Mouse (Mus musculus): ENCODE results near the gene Ttc25.
"Not testable (repeated sequence)": the region's sequence is repeated elsewhere in the genome, so short reads cannot be mapped to it uniquely, and the experiment has no call there.

Gene Ttc25

GRCm38 (mm10) chr11:100528375-100529165, 16.8 kb upstream of the Ttc25 start:
- no peak for DNase-seq (ENCODE audit: low spot score in 2 of 2)

DNA sequence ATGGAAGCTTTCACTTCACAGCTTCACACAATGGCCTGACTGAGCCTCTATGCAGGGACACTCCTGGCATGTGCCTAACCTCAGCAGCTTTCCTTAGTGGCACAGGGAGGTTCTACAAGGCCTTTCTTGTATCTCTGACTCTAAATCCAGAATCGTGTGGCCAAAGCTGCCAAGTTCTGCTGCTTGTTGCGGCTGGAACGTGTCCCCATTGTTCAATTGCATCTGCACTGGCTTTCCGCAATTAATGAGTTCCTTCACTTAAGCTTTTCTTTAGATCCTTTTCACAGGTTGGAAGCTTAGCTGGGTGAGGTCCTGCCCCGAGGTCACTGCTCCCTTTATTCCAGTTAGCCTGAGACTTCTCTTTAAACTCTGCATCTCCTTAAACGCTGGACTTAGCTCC, 11.5 kb upstream of the Ttc25 start:
- DNase-seq (ENCODE audit: low spot score in 2 of 2), result no peak

GRCm38 (mm10) chr11:100534411-100534810, 11.0 kb upstream of the Ttc25 start:
- not testable (repeated sequence) for DNase-seq (ENCODE audit: low spot score in 2 of 2)

- not testable (repeated sequence) for DNase-seq (ENCODE audit: low spot score in 2 of 2)
These were observed 10.6 kb upstream of the Ttc25 start for GRCm38 (mm10) chr11:100534821-100535220.

GRCm38 (mm10) chr11:100535996-100536395, 9.4 kb upstream of the Ttc25 start:
- no peak for DNase-seq (ENCODE audit: low spot score in 2 of 2)

GRCm38 (mm10) chr11:100536466-100536865, 8.9 kb upstream of the Ttc25 start:
- no peak for DNase-seq (ENCODE audit: low spot score in 2 of 2)

GRCm38 (mm10) chr11:100540966-100541365, 4.4 kb upstream of the Ttc25 start:
- no peak for DNase-seq (ENCODE audit: low spot score in 2 of 2)

DNA sequence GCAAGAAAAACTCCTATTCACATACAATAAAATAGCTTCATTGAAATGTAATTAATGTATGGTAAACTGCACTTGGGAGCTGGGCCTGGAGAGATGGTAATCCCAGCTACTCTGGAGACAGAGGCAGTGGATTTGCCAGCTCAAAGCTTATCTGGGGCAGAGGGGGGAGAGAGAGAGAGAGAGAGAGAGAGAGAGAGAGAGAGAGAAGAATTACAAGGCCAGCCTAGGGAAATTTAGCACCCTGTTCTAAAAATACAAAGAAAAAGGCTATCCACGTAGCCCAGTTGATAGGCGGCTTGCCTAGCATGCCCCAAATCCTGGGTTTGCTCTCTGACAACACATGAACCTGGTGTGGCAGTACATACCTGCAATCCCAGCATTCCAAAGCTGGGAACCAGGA, 3.8 kb upstream of the Ttc25 start:
- DNase-seq (ENCODE audit: low spot score in 2 of 2), result no peak

GRCm38 (mm10) chr11:100545746-100546085, 309 bp downstream of the Ttc25 start:
- no peak for DNase-seq (ENCODE audit: low spot score in 2 of 2)

DNA sequence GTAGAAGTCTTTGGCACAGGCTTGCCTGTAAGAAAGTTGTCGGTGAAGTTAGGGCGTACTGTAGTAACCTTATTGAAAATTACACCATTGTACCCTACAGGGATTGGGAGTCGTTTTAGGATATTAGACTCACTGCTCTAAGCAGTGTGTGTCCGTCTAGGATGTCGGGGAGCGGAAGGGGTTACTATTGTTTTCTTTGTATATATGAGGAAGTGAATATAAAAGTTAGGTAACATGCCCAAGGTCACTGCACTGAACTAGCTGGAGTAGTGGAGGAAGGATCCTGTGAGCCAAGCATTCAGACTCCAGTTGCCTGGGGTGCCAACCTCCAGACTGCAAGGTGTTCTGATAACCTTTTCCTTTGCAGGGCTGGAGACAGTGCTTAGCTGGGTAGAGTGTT, 1.5 kb downstream of the Ttc25 start:
- DNase-seq (ENCODE audit: low spot score in 2 of 2), result no peak

GRCm38 (mm10) chr11:100548141-100548540, 2.7 kb downstream of the Ttc25 start:
- no peak for DNase-seq (ENCODE audit: low spot score in 2 of 2)

- no peak for DNase-seq (ENCODE audit: low spot score in 2 of 2)
These were observed 4.1 kb downstream of the Ttc25 start for GRCm38 (mm10) chr11:100549466-100549865.

DNA sequence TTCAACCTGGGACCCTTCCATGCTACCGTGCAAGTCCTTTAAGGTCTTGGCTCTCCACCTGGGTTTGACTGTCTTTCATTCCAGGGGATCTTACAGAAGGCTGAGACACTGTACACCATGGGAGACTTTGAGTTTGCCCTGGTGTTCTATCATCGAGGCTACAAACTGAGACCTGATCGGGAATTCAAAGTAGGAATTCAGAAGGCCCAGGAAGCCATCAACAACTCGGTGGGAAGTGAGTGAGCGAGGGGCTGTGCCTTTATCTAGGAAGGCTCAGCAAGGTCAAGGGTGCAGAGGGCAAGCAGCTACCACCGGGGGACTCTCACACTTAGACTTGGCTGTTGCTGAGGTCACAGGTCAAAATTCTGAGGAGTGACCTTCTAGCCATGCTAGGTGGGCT, 4.7 kb downstream of the Ttc25 start:
- no peak for DNase-seq (ENCODE audit: low spot score in 2 of 2)

DNA sequence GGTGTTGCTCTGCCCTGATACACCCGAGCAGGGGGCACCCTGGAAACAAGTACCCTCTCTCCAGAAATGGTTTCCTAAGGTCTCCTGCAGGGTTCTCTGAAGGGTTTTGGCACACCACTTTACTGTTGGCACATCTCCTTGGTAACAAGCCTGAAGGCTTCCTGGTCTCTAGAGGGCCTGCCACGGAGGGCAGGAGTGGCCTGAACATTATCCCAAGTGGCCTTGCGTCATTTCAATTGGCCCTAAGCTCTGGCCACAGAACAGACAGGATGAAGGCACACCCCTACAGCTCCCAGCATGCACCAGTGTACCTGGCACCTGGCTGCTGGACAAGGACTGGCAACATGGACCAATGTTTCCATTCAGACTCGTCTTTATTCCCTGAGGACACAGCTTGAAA, 7.4 kb downstream of the Ttc25 start:
- no peak for DNase-seq (ENCODE audit: low spot score in 2 of 2)

GRCm38 (mm10) chr11:100555583-100555982, 10.2 kb downstream of the Ttc25 start:
- peak; percentile 58 to 61 for DNase-seq (ENCODE audit: low spot score in 2 of 2)

- no peak for DNase-seq (ENCODE audit: low spot score in 2 of 2)
These were observed 12.2 kb downstream of the Ttc25 start for GRCm38 (mm10) chr11:100557563-100557962.

DNA sequence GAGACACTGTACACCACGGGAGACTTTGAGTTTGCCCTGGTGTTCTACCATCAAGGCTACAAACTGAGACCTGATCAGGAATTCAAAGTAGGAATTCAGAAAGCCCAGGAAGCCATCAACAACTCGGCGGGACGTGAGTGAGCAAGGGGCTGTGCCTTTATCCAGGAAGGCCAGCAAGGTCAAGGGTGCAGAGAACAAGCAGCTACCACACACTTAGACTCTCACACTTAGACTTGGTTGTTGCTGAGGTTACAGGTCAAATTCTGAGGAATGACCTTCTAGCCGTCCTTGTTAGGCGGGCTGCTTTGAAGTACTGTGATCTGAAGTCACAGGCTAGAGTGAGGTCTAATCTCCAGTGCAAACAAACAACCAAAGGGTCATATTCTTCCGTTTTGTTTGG, 14.1 kb downstream of the Ttc25 start:
- no peak for DNase-seq (ENCODE audit: low spot score in 2 of 2)

DNA sequence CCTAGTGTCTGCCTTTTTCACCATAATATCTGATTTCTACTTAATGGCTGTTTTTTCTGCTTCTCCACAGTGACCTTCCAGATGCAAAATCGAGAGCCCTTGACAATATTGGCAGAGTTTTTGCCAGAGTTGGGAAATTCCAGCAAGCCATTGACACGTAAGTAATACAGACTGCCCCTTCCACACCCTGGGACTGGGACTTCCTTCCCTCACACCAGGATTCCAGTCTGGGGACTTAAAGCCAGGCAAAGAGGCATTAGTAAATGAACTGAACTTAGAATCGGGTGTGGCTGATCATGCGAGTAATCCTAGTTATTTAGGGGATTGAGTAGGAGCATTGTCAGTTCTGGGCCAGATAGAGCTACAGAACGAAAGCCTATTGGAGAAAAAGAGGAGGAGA, 16.3 kb downstream of the Ttc25 start:
- no peak for DNase-seq (ENCODE audit: low spot score in 2 of 2)

DNA sequence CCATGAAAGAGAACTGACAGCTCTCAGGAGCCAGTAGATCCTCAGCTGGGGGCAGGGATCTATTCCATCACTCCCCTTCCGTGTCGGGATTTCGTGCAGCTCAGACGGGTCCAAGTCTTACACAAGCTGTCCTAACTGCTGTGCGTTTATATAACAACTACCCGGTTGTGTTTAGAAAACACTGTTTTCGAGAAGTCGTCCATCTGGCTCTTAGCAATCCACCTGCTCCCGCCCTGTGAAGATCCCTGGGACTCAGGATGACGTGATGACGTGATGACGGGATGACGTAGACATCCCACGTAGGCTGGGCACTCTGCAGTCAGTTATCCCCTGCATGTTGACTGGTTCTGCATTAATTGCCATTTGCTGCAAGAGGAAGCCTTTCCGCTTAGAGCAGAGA, 18.9 kb downstream of the Ttc25 start:
- peak; percentile 43 to 59 for DNase-seq (ENCODE audit: low spot score in 2 of 2)

GRCm38 (mm10) chr11:100564703-100565102, 19.3 kb downstream of the Ttc25 start:
- no peak for DNase-seq (ENCODE audit: low spot score in 2 of 2)

GRCm38 (mm10) chr11:100567229-100567628, 21.8 kb downstream of the Ttc25 start:
- DNase-seq (ENCODE audit: low spot score in 2 of 2), result no peak

DNA sequence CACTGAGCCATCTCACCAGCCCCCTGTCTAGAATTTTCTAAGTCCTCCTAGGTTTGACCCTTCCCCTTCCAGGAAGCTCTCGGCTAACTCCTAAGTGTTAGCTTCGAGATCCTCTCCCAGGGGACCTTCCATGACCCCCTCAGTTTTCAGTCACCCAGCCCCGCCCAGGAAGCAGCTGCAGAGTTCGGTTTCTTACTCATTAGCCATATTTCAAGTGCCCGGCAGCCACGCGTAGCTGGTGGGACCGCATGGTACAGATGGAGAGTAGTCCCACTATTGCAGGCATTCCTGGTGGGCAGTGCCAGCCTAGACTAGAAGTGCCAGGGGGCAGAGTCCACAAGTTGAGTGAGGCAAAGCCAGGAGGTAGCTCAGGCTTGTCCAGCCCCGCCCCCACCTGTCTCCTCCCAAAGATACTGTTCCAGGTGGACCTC, 22.4 kb downstream of the Ttc25 start:
- no peak for DNase-seq (ENCODE audit: low spot score in 2 of 2)

DNA sequence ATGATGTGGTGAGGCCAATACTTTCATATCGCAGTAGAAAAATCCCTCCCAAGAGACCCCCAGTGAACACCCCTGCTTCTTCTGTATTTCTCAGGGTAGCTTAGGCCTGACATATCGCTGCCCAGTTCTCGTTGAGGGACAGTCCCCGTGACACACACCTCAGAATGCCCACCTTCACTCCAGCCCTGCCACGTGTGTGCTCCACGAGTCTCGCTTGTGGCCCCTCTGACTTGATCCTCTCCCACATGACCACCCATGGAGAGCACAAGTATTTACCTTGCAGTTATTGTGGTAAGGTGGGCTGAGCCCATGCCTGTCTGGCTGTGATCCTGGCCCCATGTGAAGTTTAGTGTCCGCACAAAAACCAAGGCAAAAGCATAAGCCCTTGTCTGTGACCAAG, 23.3 kb downstream of the Ttc25 start:
- no peak for DNase-seq (ENCODE audit: low spot score in 2 of 2)

DNA sequence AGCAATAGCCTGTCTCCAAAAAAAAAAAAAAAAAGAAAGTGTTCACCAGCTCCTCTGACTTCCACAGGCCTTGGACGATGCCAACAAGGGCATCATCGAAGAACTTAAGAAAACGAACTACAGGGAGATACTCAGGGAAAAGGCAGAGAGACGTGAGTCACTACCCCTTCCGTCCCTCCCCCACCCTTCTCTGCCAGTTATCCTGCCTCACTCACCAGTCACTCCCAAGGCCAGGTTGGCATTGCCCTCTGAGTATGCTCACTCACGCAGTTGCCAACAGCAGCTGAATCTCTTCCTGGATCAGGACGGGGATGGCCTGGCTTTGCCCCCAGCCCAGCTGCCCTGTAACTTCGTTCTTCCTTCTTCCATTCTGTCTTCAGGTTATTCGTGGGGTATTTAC, 24.4 kb downstream of the Ttc25 start:
- DNase-seq (ENCODE audit: low spot score in 2 of 2), result no peak

Data from frontal cortex, postnatal 10 days (tissue).